Mouse (Mus musculus) neural tube, embryonic 11.5 days (tissue): ENCODE measurements around the gene Fkbp8. TPM values are rescaled to one million over a fixed set of nuclear protein-coding genes. Genes with fewer than 3 reads are reported as not detected.
"Not testable (repeated sequence)": the region's sequence is repeated elsewhere in the genome, so short reads cannot be mapped to it uniquely, and the experiment has no call there.

Source experiments
- ATAC-seq: fragments of 200-750 bp; cut with Nextera tagmentation; 2 replicates; pipeline ENCODE4 v1.8.0; 2017; ENCODE audit warnings: moderate number of reproducible peaks, mild to moderate bottlenecking, moderate TSS enrichment, moderate library complexity; ENCODE audit not compliant: insufficient read depth, low FRiP score, low TSS enrichment
- DNase-seq: peaks from one replicate; pipeline ENCODE4 v3.0.0-alpha.2; 2015; ENCODE audit warnings: low spot score
- H3K27ac ChIP-seq: fragments of 300-500 bp; sonication (generic); 2 replicates; pipeline ENCODE4 v1.5.1; 2014; ENCODE audit warnings: low read depth, mild to moderate bottlenecking, low read length
- H3K27me3 ChIP-seq: fragments of 300-500 bp; sonication (generic); 2 replicates; pipeline ENCODE4 v1.6.1; 2014; ENCODE audit warnings: mild to moderate bottlenecking, low read length, mixed read lengths; ENCODE audit not compliant: control insufficient read depth, insufficient read depth
- H3K36me3 ChIP-seq: fragments of 300-500 bp; sonication (generic); 2 replicates; pipeline ENCODE4 v1.6.1; 2014; ENCODE audit warnings: mild to moderate bottlenecking, low read length, moderate library complexity, mixed read lengths; ENCODE audit not compliant: control insufficient read depth, insufficient read depth
- H3K4me1 ChIP-seq: fragments of 300-500 bp; sonication (generic); 2 replicates; pipeline ENCODE4 v1.6.1; 2014; ENCODE audit warnings: low read length, mixed read lengths; ENCODE audit not compliant: control insufficient read depth, insufficient read depth
- H3K4me2 ChIP-seq: fragments of 300-500 bp; sonication (generic); 2 replicates; pipeline ENCODE4 v1.6.1; 2014; ENCODE audit warnings: low read depth, mild to moderate bottlenecking, moderate library complexity
- H3K4me3 ChIP-seq: fragments of 300-500 bp; sonication (generic); 2 replicates; pipeline ENCODE4 v1.5.1; 2014; ENCODE audit warnings: low read depth, low read length
- H3K9ac ChIP-seq: fragments of 300-500 bp; sonication (generic); 2 replicates; pipeline ENCODE4 v1.6.1; 2014; ENCODE audit warnings: mild to moderate bottlenecking, low read length
- H3K9me3 ChIP-seq: fragments of 300-500 bp; sonication (generic); 2 replicates; pipeline ENCODE4 v1.6.1; 2016; ENCODE audit warnings: low read length; ENCODE audit not compliant: control insufficient read depth
- WGBS: fragments of 180-500 bp; shearing (Covaris S2); extraction: QIAGEN DNeasy Blood & Tissue Kit; methylation state at CpG from one replicate; pipeline ENCODE4 v1.1.7; 2014; 5-methylcytosine and 5-hydroxymethylcytosine counted together
- polyA plus RNA-seq: library from polyadenylated mRNA; unstranded; fragments of >200 nt; fragmentation: Nextera tagmentation; extraction: Ambion mirVana; gene quantifications from 2 replicates; pipeline ENCODE4 v1.2.1, GENCODE M21; 2014

Gene Fkbp8
- polyA plus RNA-seq, 1 experiment from 2014 or later = 243 TPM

DNA sequence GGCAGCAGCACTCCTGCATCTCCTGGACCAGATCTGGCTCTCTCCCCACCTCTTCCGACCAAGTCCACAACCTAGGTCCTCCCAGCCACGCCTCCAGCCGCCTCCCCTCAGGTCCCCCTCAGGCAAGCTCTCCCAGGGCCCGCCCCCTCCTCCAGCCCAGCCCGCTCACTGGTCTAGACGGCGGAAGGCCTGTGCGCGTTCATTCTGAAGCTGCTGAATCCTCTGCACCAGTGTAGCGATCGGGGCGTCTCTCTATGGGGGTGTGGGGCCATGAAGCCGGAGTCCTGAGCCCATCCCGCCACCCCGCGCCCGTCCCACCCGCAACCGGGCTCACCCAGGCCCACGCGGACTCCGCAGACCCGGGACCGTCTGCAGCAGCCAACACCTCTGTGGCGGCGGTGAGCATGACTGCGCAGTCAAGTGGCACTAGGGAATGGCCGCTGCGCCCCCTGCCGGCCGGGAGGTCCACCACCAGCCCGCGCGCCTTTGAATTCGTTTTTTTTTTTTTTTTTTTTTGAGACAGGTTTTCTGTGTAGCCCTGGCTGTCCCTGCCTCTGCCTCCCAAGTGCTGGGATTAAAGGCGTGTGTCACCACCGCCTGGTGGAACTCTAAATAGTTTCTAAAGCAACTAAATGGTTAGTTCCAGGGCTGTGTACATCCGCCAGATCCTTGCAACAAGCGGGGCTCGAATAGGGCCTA is 21.0 kb upstream of the Fkbp8 start, which contains the start of gene Rex1bd:
Rex1bd (minus strand) TSS at position 425 of the 699 bp plus-strand sequence.
- H3K4me1 ChIP-seq = peaks cover 26% of the 10 kb centered on the region
- peak; percentile 84 for ATAC-seq
- H3K9ac ChIP-seq = peak within 1 kb of the TSS; percentile 93
- 3% methylated on average over 40 of the region's 40 CpGs for WGBS
- peaks cover 10% of the 10 kb centered on the region for H3K36me3 ChIP-seq
- peaks cover 22% of the 10 kb centered on the region for H3K27me3 ChIP-seq
- DNase-seq = peak; percentile 94
- peak within 1 kb of the TSS; percentile 64 for H3K4me2 ChIP-seq
- H3K27ac ChIP-seq = peak within 1 kb of the TSS; percentile 86
- no peaks in the 10 kb centered on the region for H3K9me3 ChIP-seq
- peak within 1 kb of the TSS; percentile 71 for H3K4me3 ChIP-seq

DNA sequence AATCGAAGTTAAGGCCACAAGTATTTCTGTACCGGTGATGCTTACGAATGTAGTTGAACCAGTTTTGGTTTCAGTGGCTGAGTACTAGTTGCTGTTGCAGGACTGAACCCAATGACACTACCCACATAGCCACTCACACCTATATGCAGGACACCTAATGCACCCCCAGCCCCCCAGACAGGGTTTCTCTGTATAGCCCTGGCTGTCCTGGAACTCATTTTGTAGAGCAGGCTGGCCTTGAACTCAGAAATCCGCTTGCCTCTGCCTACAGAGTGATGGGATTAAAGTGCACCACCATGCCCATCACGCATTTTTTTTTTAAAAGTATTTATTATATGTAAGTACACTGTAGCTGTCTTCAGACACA is 20.5 kb upstream of the Fkbp8 start:
- no peak overlapping the region for H3K9ac ChIP-seq
- H3K4me1 ChIP-seq = peaks cover 26% of the 10 kb centered on the region
- H3K36me3 ChIP-seq = peaks cover 10% of the 10 kb centered on the region
- 65% methylated on average over 5 of the region's 5 CpGs for WGBS
- H3K27ac ChIP-seq = no peak overlapping the region
- no peak for ATAC-seq
- DNase-seq = no peak
- no peaks in the 10 kb centered on the region for H3K9me3 ChIP-seq
- peaks cover 17% of the 10 kb centered on the region for H3K27me3 ChIP-seq
- no peak overlapping the region for H3K4me2 ChIP-seq
- peak overlapping the region; percentile 71 for H3K4me3 ChIP-seq

- Histone ChIP-seq H3K4me2 (peak overlapping the region; percentile 98), H3K9ac (peak overlapping the region; percentile 97), H3K27ac (0 out of 2 replicates have a peak overlapping the region, but pooled peaks have one; percentile 42), H3K9me3 (no peaks in the 10 kb centered on the region), H3K4me3 (peak overlapping the region; percentile 99), H3K27me3 (no peaks in the 10 kb centered on the region), H3K4me1 (peaks cover 22% of the 10 kb centered on the region), H3K36me3 (peaks cover 12% of the 10 kb centered on the region)
- DNase-seq (no peak), ATAC-seq (no peak)
- 13% methylated on average over 25 of the region's 25 CpGs for WGBS
Observed at GRCm38 (mm10) chr8:70509281-70509952, 18.1 kb upstream of the Fkbp8 start.

- ATAC-seq (peak; percentile 74), DNase-seq (peak; percentile 99)
- WGBS = 2% methylated on average over 56 of the region's 74 CpGs
- Histone ChIP-seq H3K4me1 (peaks cover 20% of the 10 kb centered on the region), H3K36me3 (peaks cover 12% of the 10 kb centered on the region), H3K27ac (peak within 1 kb of the TSS; percentile 69), H3K9ac (peak within 1 kb of the TSS; percentile 97), H3K4me3 (peak within 1 kb of the TSS; percentile 99), H3K9me3 (no peaks in the 10 kb centered on the region), H3K27me3 (no peaks in the 10 kb centered on the region), H3K4me2 (peak within 1 kb of the TSS; percentile 98)
Observed at GRCm38 (mm10) chr8:70510228-70510915, 17.2 kb upstream of the Fkbp8 start, which contains the start of gene Uba52. Uba52 (minus strand) TSS chr8:70510801.

DNA sequence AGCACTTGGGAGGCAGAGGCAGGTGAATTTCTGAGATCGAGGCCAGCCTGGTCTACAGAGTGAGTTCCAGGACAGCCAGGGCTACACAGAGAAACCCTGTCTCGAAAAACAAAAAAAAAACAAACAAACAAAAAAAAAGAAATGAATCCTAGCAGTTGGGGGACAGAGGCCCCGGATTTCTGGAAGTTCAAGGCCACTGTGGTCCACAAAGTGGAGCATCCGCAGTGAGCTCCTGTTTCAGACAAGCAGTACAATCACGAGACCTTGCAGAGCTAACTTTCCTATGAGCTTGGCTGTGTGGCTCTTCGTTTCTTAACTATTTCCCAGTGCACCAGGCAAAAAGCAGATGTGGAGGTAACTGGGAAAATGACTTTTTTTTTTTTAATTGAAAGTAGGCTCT is 16.4 kb upstream of the Fkbp8 start:
- Histone ChIP-seq H3K4me1 (peaks cover 14% of the 10 kb centered on the region), H3K4me2 (peak overlapping the region; percentile 98), H3K4me3 (peak overlapping the region; percentile 99), H3K36me3 (peaks cover 12% of the 10 kb centered on the region)
- H3K9me3 ChIP-seq, DNase-seq, H3K9ac ChIP-seq, ATAC-seq, H3K27me3 ChIP-seq, H3K27ac ChIP-seq: not testable (repeated sequence)
- whole genome bisulfite sequencing = 84% methylated on average over 6 of the region's 6 CpGs

GRCm38 (mm10) chr8:70511770-70512169 is 15.8 kb upstream of the Fkbp8 start:
- Histone ChIP-seq H3K27ac (no peak overlapping the region), H3K4me1 (peaks cover 14% of the 10 kb centered on the region), H3K9ac (no peak overlapping the region), H3K27me3 (no peaks in the 10 kb centered on the region), H3K9me3 (no peaks in the 10 kb centered on the region), H3K4me2 (no peak overlapping the region), H3K36me3 (peaks cover 12% of the 10 kb centered on the region), H3K4me3 (no peak overlapping the region)
- 94% methylated on average over 2 of the region's 2 CpGs for WGBS
- DNase-seq = no peak
- ATAC-seq = no peak

DNA sequence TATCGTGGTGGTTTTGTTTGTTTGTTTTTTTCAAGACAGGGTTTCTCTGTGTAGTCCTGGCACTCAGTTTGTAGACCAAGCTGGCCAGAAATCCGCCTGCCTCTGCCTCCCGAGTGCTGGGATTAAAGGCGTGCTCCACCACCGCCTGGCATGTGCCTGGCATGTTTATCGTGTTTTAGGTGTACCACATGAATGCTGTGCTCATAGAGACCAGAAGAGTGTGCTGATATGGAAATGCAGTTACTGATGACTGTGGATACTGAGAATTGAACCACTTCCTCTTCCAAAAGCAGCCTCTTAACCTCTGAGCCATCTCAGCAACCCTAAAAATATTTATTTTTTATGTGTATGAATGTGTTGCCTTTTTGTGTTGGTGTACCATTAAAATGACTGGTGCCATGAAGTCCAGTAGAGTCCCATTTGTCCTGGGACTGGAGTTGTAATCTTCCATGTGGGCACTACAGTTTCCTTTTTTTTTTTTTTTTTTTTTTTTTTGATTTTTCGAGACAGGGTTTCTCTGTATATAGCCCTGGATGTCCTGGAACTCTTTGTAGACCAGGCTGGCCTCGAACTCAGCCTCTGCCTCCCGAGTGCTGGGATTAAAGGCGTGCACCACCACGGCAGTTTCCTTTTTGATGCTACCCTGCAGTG is 15.1 kb upstream of the Fkbp8 start:
- H3K27ac ChIP-seq = no peak overlapping the region
- WGBS = 96% methylated on average over 11 of the region's 11 CpGs
- peaks cover 14% of the 10 kb centered on the region for H3K4me1 ChIP-seq
- no peak for DNase-seq
- no peak overlapping the region for H3K9ac ChIP-seq
- H3K4me2 ChIP-seq = no peak overlapping the region
- no peak for ATAC-seq
- no peak overlapping the region for H3K4me3 ChIP-seq
- H3K9me3 ChIP-seq = no peaks in the 10 kb centered on the region
- peaks cover 11% of the 10 kb centered on the region for H3K36me3 ChIP-seq
- no peaks in the 10 kb centered on the region for H3K27me3 ChIP-seq

GRCm38 (mm10) chr8:70513441-70513840 is 14.1 kb upstream of the Fkbp8 start:
- no peak for DNase-seq
- 89% methylated on average over 2 of the region's 2 CpGs for WGBS

More at GRCm38 (mm10) chr8:70513441-70513840, 14.1 kb upstream of the Fkbp8 start:
- Histone ChIP-seq H3K36me3 (peaks cover 4% of the 10 kb centered on the region), H3K4me1 (peaks cover 14% of the 10 kb centered on the region), H3K4me3 (no peak overlapping the region), H3K27ac (no peak overlapping the region), H3K9ac (no peak overlapping the region), H3K4me2 (no peak overlapping the region), H3K27me3 (no peaks in the 10 kb centered on the region), H3K9me3 (no peaks in the 10 kb centered on the region)
- no peak for ATAC-seq
